Mouse (Mus musculus) CD4-positive, CD25-positive, alpha-beta regulatory T cell, adult 2 months (primary cell): ENCODE data around the gene Tead4.

Experiments
- DNase-seq: peaks from one replicate; pipeline ENCODE4 v3.0.0-alpha.2; 2012; ENCODE audit warnings: low read depth, low spot score

Gene Tead4

GRCm38 (mm10) chr6:128291284-128291683 lies 9.3 kb downstream of the Tead4 start:
- DNase-seq, result no peak

DNA sequence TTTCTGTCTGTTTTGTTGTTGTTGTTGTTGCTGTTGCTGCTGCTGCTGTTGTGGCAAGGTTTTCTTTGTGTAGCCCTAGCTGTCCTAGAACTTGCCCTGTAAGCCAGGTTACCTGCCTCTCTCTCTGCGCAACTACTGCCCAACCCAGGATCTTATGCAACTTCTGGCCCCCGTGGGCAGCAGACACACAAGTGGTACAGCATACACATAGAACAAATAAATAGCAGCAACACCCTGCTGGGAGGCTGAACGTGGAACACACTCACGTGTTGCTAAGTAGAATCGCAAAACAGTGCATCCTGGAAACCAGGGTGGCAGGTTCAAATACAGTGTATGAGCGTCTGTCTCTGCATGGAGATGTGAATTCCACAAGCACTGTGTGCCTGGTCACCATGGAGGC lies 11.9 kb downstream of the Tead4 start:
- no peak for DNase-seq

DNA sequence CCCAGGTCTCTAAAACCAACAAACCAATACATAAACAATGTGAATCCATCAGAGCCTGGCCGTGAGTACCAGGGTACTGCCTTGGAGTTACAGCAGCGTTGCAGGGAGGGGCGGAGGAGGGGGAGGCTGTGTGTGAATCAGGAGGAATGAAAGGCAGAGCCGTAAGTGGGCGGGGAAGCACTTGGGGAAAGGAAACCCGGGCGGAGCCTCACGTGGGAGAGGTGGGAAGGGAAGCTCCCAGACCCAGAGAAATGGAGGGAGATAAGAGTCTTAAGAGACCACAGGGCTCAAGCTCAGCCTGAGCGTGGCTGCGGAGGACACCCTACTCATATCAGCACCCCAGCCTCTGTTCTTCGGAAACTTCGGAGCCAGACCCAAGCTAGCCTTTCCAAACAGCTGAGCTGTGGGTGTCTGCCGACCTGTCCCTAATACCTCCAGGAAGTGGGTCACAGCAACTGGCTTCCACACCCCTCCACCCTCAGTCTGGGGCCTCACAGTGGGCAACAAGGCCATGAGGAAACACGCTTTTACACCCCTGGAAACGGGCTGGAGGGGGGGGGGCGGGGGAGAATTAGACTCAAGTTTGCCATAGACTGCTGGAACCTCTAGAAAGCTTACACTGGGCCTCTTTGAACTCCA lies 14.7 kb downstream of the Tead4 start:
- DNase-seq, result no peak

DNA sequence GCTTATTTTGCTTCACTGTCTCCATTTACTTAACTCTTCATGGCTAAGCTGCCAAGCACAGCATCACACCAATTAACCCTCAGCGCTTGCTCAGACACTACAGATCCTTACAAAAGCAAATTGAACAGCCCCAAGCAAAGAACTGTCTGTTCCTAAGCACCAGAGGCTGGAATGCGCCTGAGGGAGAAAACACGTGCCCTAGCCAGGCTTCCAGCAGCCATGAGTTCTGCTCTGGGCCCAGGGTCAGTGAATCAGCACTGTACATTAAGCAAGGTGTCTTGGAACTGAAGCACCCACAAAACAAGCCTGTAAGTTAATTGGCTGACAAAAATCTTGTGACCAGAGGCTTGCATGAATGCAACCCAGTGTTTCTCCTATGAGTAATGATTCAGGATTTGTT lies 18.5 kb downstream of the Tead4 start:
- no peak for DNase-seq

DNA sequence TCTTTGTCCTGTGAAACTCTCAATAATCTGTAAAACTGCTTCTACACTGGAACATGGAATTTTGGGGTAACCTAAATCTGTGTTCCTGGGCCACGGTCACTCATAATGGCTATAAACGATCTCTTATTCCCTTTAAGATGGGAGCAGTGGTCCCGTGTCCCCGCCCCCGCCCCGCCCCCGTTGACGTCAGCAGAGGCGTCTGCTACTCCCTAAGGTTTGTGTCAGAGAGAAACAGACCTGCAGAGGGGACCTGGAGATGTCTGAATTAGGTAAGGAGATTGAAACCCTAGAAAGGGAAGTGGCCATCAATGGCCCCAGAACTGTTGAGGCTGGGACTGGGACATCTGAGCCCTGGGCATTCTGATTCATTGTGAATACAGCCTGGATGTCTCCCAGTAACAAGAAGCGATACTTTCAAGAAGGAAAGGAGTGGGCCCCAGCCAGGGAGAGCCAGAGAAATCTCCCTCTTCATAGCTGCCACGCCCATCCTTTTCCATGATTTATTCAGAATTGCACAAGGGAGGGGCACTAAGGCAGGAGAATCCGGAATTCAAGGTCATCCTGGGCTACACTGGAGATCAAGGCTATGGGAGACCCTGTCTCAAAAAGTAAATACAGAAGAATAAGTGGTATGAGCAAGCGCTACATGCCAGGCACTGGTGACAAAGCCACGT lies 20.0 kb downstream of the Tead4 start:
- no peak for DNase-seq

DNA sequence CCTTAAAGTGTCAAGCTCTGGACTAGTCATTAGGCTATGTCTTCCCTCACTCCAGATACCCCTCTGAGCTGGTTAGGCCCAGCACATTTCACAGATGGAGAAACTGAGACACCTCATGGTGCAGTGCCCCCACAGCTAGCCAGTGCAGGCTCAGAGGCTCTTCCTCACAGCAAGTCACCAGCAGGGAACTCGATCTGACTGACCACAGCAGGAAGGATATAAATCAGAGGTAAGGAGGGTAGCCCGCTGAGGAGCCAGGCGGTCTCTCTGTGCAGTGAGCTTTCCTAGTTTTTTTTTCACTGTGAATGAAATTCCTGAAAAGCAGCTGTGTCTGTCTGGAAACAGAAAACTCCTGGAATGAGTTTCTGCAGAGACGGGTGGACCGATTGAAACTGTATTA lies 21.0 kb downstream of the Tead4 start:
- no peak for DNase-seq

- DNase-seq, result no peak
Measured at GRCm38 (mm10) chr6:128279099-128279498, 21.5 kb downstream of the Tead4 start.

DNA sequence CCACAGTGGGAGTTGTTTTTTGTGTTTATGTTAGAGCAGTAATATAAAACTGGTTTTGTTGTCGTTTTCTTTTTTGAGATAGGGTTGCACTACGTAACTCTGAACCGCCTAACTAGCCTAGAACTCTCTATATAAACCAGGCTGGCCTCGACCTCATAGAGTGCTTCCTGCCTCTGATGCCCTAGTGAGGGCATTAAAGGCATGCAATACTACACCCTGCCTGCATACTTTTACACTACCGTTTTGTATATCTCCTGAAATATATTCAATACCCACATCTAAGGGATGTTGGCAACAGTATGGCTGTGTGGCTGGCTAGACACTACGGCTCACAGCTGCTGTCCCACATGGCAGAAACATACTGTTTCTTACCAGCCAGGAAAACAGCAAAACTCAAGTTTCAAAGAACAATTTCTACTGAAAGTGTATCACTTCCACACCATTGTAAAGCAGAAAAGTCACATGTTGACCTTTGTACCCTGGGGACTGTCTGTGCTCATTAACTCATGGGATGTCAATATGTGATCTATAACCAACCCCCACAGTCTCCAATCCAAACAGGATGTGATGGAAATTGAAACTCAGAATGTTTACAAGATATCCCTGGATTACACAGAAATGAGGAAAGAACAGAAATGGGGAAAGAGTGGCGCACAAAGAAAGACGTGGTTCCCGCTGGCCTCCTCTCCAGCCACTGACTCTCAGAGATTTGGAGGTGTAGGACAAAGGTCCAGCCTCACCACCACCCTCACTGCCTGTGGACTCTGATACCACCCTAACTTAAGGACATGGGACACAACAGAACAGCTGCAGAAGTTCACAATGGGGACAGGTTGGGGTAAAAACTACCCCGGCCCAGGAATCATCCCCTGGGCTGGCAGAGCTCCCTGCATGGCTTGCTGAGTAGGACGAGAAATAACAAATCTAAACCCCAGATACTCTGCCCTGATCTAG lies 23.2 kb downstream of the Tead4 start:
- no peak for DNase-seq

DNA sequence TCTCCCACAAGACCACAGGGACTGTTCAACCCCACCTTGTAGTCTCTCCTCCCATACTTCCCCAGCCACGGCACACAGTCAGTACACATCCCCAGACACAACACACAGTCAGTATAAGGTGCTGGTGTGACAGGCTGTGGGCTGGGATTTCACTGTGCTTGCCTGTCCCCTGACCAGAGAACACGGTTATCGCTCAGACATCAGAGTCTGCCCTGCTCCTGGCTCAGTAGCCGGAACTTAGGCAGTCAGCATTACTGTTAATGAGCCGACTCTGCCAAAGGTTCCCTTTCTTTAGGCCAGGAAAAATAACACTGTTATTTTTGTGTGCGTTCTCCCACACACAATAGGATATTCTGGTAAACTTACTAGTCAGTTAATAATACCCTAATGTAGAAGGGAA lies 24.3 kb downstream of the Tead4 start:
- DNase-seq, result no peak

GRCm38 (mm10) chr6:128275506-128276064 lies 25.0 kb downstream of the Tead4 start:
- DNase-seq, result no peak

GRCm38 (mm10) chr6:128273507-128273906 lies 27.1 kb downstream of the Tead4 start:
- no peak for DNase-seq

DNA sequence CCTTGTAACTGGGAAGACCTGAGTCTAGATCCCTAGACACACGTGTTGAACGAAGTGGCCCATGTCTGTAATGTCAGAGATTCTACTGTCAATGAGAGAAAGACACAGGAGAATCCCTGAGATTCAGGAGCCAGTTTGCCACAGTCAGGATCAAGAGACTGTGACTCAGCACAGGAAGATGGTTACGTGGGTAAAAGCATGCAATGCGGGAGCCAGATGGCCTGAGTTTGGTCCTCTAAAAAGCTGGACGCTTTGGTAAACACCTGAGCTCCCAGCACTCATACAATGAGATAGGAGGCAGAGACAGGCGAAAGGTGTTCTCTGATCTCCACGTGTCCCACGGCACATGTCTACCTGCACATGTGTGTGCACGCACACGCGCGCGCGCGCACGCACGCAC lies 27.9 kb downstream of the Tead4 start:
- no peak for DNase-seq

- no peak for DNase-seq
Measured at GRCm38 (mm10) chr6:128269850-128270249, 30.8 kb downstream of the Tead4 start.

DNA sequence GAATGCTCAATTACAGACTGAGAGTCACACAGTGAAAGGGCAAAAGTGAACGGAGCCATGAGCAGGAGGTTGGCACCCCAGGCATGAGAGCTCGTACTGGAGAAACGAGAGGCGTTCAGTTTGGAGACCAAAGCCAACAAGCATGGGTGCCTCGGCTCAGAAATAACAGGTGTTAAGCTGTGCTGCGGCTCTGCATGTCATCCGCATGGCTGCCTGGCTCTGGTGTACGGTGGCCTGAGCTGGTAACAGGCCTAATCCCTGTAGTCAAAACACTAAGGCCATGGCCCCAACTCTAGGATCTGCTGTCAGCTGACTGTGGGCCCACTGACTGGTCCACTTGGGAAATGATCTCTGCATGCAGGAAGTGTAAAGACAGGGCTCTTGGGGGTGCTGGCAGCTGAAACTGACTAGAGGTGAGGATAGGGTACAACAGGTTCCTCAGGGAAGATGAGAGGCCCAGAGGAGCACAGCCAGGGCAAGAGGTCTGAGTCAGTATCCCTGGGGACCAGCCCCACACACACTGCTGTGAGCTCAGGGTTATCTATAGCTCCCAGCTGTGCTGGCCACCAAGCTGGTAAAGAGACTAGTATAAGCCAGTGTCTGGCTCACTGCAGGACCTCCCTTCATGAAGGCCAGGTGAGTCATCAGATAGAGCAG lies 35.6 kb downstream of the Tead4 start:
- no peak for DNase-seq

DNA sequence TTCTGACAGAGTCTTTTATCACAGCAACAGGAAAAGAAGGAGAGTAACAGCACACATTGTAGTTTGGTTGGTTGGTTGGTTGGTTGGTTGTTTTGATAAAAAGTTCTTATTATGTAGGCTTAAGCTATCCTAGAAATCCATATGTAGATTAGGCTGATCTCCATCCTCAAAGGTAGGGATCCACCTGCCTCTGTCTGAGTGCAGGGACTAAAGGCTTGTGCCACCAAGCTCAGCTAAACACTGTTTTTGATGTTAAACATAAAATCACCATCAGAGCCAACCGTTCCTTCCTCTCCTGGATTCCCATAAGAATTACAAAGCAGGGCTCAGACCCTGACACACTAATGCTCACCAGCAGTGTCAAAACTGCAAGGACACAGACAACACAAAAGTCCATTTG lies 39.1 kb downstream of the Tead4 start:
- DNase-seq, result no peak

DNA sequence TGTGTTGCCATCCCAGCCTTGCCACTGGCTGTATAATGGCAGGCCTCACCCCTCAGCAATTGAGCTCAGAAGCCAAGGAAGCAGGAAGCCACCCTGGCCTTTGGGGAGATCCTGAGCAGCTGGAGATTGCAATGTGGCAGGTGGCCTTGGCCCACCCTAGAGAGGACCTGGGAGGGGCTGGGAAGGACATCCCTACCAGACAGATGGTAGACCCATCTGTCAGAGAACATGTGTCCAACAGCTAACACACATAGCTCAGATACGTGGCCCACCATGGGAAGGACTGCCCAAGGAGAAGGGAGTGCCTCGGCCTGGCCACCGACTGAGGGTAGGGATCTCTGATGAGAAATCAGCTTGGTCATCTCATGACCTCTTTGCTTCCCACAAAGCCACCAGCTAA lies 41.4 kb downstream of the Tead4 start:
- DNase-seq, result no peak

DNA sequence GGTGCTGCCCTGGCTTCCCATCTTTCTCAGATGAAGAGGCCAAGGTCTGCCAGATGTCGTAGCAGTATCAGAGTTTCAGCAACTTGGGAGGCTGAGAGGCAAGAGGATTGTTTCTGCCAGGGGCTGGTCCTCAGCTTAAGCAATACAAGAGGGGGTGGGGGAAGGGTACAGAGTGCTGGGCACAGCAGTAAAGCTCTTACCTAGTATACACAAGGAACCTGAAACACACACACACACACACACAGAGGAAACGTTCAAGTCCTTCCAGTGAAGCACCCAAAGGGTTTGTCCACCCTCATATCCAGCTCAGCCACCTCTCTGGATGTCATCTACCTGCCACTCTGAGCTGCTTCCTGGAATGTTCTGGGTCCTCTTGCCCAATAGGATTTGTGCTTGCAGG lies 44.7 kb downstream of the Tead4 start:
- no peak for DNase-seq

- DNase-seq, result no peak
Measured at GRCm38 (mm10) chr6:128255292-128255691, 45.3 kb downstream of the Tead4 start.

- no peak for DNase-seq
Measured at GRCm38 (mm10) chr6:128254551-128254950, 46.1 kb downstream of the Tead4 start.

GRCm38 (mm10) chr6:128253111-128253510 lies 47.5 kb downstream of the Tead4 start:
- DNase-seq, result no peak

- DNase-seq, result no peak
Measured at GRCm38 (mm10) chr6:128250596-128250995, 50.0 kb downstream of the Tead4 start.
